Mouse (Mus musculus) midbrain, embryonic 15.5 days (tissue): Measurements from ENCODE around the gene Cald1. TPM values are rescaled to one million over a fixed set of nuclear protein-coding genes. Genes with fewer than 3 reads are reported as not detected.

ENCODE experiments used
- ATAC-seq: fragments of 200-750 bp; cut with Nextera tagmentation; replicated peaks from 2 replicates; pipeline ENCODE4 v1.8.0; 2017; ENCODE audit warnings: moderate TSS enrichment
- H3K27ac ChIP-seq: fragments of 300-500 bp; sonication (generic); 2 replicates; pipeline ENCODE4 v1.5.1; 2015; ENCODE audit warnings: mild to moderate bottlenecking, inconsistent platforms
- H3K27me3 ChIP-seq: fragments of 300-500 bp; sonication (generic); replicated peaks from 2 replicates; pipeline ENCODE4 v1.6.1; 2015; ENCODE audit warnings: inconsistent platforms
- H3K36me3 ChIP-seq: fragments of 300-500 bp; sonication (generic); replicated peaks from 2 replicates; pipeline ENCODE4 v1.6.1; 2015; ENCODE audit warnings: inconsistent platforms
- H3K4me1 ChIP-seq: fragments of 300-500 bp; sonication (generic); 2 replicates; pipeline ENCODE4 v1.6.1; 2015; ENCODE audit warnings: inconsistent platforms
- H3K4me2 ChIP-seq: fragments of 300-500 bp; sonication (generic); 2 replicates; pipeline ENCODE4 v1.6.1; 2015; ENCODE audit warnings: inconsistent platforms, mild to moderate bottlenecking, moderate library complexity
- H3K4me3 ChIP-seq: fragments of 300-500 bp; sonication (generic); 2 replicates; pipeline ENCODE4 v1.5.1; 2015; ENCODE audit warnings: mild to moderate bottlenecking, inconsistent platforms
- H3K9ac ChIP-seq: fragments of 300-500 bp; sonication (generic); 2 replicates; pipeline ENCODE4 v1.6.1; 2015; ENCODE audit warnings: mild to moderate bottlenecking, inconsistent platforms
- H3K9me3 ChIP-seq: fragments of 300-500 bp; sonication (generic); 2 replicates; pipeline ENCODE4 v1.6.1; 2016; ENCODE audit warnings: inconsistent platforms
- WGBS: fragments of 180-500 bp; shearing (Covaris S2); methylation state at CpG from one replicate; pipeline ENCODE4 v1.1.7; 2015; ENCODE audit warnings: mixed read lengths; 5-methylcytosine and 5-hydroxymethylcytosine counted together
- polyA plus RNA-seq: library from polyadenylated mRNA; unstranded; fragments of >200 nt; fragmentation: Nextera tagmentation; extraction: Ambion mirVana; gene quantifications from 2 replicates; pipeline ENCODE4 v1.2.1, GENCODE M21; 2015

The Cald1 gene
- polyA plus RNA-seq, 1 experiment from 2014 or later: 65.1 TPM

GRCm38 (mm10) chr6:34797887-34798286, 199.6 kb downstream of the Cald1 start:
- WGBS: 77% methylated on average over 3 of the region's 3 CpGs
- H3K9ac ChIP-seq: no peak overlapping the region
- no peak overlapping the region for H3K4me3 ChIP-seq
- no peaks in the 10 kb centered on the region for H3K36me3 ChIP-seq
- H3K4me1 ChIP-seq: no peaks in the 10 kb centered on the region
- H3K4me2 ChIP-seq: no peak overlapping the region
- no peak for ATAC-seq
- H3K27ac ChIP-seq: no peak overlapping the region
- H3K9me3 ChIP-seq: no peaks in the 10 kb centered on the region
- no peaks in the 10 kb centered on the region for H3K27me3 ChIP-seq

GRCm38 (mm10) chr6:34805582-34805981, 207.3 kb downstream of the Cald1 start:
- H3K4me2 ChIP-seq: no peak overlapping the region

GRCm38 (mm10) chr6:34810651-34811050, 212.4 kb downstream of the Cald1 start:
- H3K27me3 ChIP-seq: no peaks in the 10 kb centered on the region
- H3K9me3 ChIP-seq: no peaks in the 10 kb centered on the region
- no peaks in the 10 kb centered on the region for H3K4me1 ChIP-seq
- no peaks in the 10 kb centered on the region for H3K36me3 ChIP-seq
- H3K4me3 ChIP-seq: no peak overlapping the region
- ATAC-seq: no peak
- no peak overlapping the region for H3K27ac ChIP-seq
- WGBS: 96% methylated on average over 4 of the region's 4 CpGs
- no peak overlapping the region for H3K4me2 ChIP-seq
- H3K9ac ChIP-seq: no peak overlapping the region

More at GRCm38 (mm10) chr6:34805582-34805981, 207.3 kb downstream of the Cald1 start:
- no peaks in the 10 kb centered on the region for H3K27me3 ChIP-seq
- no peaks in the 10 kb centered on the region for H3K9me3 ChIP-seq
- no peak overlapping the region for H3K27ac ChIP-seq
- no peak for ATAC-seq
- no peak overlapping the region for H3K4me3 ChIP-seq
- no peak overlapping the region for H3K9ac ChIP-seq
- H3K4me1 ChIP-seq: no peaks in the 10 kb centered on the region
- no peaks in the 10 kb centered on the region for H3K36me3 ChIP-seq
- WGBS: 83% methylated on average over 2 of the region's 2 CpGs

GRCm38 (mm10) chr6:34824406-34824805, 226.1 kb downstream of the Cald1 start:
- no peak for ATAC-seq
- no peaks in the 10 kb centered on the region for H3K9me3 ChIP-seq

More at GRCm38 (mm10) chr6:34824406-34824805, 226.1 kb downstream of the Cald1 start:
- Histone ChIP-seq H3K4me2 (no peak overlapping the region), H3K27me3 (no peaks in the 10 kb centered on the region), H3K4me1 (no peaks in the 10 kb centered on the region), H3K27ac (no peak overlapping the region), H3K4me3 (no peak overlapping the region), H3K36me3 (no peaks in the 10 kb centered on the region), H3K9ac (no peak overlapping the region)

Other genes starting within 250 kb of the Cald1 start
- gene Akr1b8, start 244.4 kb upstream of the Cald1 start, polyA plus RNA-seq: 2.6 TPM in 2 replicates
- gene Akr1b10, start 214.3 kb upstream of the Cald1 start, polyA plus RNA-seq: 9.4 and 10.0 TPM in 2 replicates
- 0.13 TPM in 1 of 2 replicates, not detected in the other for gene Akr1b7, start 186.2 kb upstream of the Cald1 start, polyA plus RNA-seq
- 97.1 and 102 TPM in 2 replicates for gene Bpgm, start 122.3 kb upstream of the Cald1 start, polyA plus RNA-seq
- gene Agbl3, start 181.9 kb downstream of the Cald1 start, polyA plus RNA-seq: 10.5 and 11.9 TPM in 2 replicates